Mouse (Mus musculus): ENCODE results near the gene Adamts10. TPM values are rescaled to one million over a fixed set of nuclear protein-coding genes. Genes with fewer than 3 reads are reported as not detected.

The Adamts10 gene
- polyA plus RNA-seq, 1 experiment from 2014 or later = 94.0 TPM

DNA sequence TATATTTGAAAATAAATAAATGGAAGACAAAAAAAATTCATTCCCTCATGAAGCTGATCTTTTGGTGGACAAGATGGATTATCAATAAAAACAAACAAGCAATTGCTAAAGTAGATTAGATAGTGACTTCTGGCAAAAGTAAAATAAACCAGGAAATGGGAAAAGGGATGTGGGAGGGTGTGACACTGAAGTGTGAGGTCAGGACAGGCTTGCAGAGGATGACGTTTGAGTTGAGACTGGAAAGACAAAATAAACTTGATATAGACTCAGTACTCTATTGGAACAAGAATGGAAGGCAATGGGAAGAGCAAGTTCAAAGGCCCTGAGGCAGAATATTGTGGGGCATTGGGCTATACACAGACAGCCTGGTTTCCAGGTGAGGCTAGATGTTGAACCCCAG, 3.6 kb upstream of the Adamts10 start:
- WGBS = 31% methylated on average over 1 of the region's 1 CpGs
- Histone ChIP-seq H3K4me2 (no peak overlapping the region), H3K27ac (no peak overlapping the region), H3K4me1 (peaks cover 18% of the 10 kb centered on the region), H3K4me3 (no peak overlapping the region), H3K9ac (no peak overlapping the region), H3K36me3 (no peaks in the 10 kb centered on the region), H3K27me3 (no peaks in the 10 kb centered on the region), H3K9me3 (no peaks in the 10 kb centered on the region)
- ATAC-seq (ENCODE audit: insufficient number of reproducible peaks, low FRiP score, low TSS enrichment, low read depth) = no peak

DNA sequence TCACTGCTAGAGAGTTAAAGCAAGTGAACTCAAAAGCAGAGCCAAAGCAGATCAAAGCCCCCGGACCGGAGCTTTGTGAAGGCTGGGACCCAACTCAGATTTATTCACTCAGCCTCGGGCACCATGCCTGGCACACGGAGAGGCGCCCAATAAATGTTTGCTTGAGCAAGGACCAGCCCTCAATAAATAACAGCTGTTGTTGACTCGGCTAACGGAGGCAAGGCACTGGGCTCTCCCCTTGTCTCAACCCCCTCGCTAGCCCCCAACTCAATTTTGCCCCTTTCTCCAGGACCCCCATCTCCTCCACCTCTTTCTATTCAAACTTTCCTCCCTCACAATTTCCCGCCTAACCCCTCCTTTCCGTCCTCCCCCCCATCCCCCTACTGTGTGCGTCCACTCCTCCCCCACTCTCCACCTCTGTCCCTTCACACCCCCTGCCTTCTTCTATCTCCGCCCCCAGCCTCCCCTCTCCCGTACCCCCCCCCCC, 530 bp upstream of the Adamts10 start:
- peaks cover 36% of the 10 kb centered on the region for H3K4me1 ChIP-seq
- no peaks in the 10 kb centered on the region for H3K27me3 ChIP-seq
- H3K9ac ChIP-seq = peak overlapping the region; percentile 47
- 2% methylated on average over 12 of the region's 13 CpGs for WGBS
- H3K27ac ChIP-seq = peak overlapping the region; percentile 84
- peak overlapping the region; percentile 53 for H3K4me3 ChIP-seq
- ATAC-seq (ENCODE audit: insufficient number of reproducible peaks, low FRiP score, low TSS enrichment, low read depth) = peak; percentile 72
- H3K9me3 ChIP-seq = no peaks in the 10 kb centered on the region
- H3K36me3 ChIP-seq = peaks cover 8% of the 10 kb centered on the region; the same call in 1 of the 2 replicates
- peak overlapping the region; percentile 72 for H3K4me2 ChIP-seq

DNA sequence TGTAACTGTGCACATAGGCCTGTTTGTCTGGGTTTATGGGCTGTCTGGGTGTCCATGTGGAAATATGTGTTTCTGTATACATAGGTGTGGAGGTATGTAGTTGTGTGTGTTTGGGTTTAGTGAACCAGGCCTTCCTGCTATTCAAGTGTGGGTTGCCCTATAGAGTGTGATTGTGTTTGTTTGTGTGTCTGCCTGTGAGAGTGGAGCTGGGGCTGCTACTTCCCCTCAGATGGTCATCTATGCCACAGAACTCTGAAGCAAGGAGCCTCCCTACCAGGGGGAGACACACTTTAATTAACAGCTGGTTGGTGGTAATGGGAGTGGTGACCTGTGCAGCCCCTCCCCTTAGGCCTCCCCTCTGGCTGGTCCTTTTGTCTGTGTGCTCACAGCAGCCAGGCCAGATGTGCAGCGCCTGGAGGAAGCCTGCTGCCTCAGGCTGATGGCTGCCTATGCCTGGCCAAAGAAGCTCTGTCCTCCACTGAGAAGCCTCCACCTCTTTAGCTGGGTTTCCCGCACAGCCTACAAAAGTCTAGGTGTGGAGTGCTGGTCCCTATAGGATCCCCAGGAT, 886 bp downstream of the Adamts10 start:
- peaks cover 22% of the 10 kb centered on the region for H3K36me3 ChIP-seq
- 0 out of 2 replicates have a peak, but pooled peaks have one; percentile 26 for ATAC-seq (ENCODE audit: insufficient number of reproducible peaks, low FRiP score, low TSS enrichment, low read depth)
- no peaks in the 10 kb centered on the region for H3K9me3 ChIP-seq
- WGBS = 8% methylated on average over 2 of the region's 2 CpGs
- peak overlapping the region; percentile 53 for H3K4me3 ChIP-seq
- H3K4me1 ChIP-seq = peaks cover 36% of the 10 kb centered on the region
- H3K4me2 ChIP-seq = peak overlapping the region; percentile 72
- H3K27ac ChIP-seq = peak overlapping the region; percentile 84
- no peaks in the 10 kb centered on the region for H3K27me3 ChIP-seq
- H3K9ac ChIP-seq = peak overlapping the region; percentile 47

DNA sequence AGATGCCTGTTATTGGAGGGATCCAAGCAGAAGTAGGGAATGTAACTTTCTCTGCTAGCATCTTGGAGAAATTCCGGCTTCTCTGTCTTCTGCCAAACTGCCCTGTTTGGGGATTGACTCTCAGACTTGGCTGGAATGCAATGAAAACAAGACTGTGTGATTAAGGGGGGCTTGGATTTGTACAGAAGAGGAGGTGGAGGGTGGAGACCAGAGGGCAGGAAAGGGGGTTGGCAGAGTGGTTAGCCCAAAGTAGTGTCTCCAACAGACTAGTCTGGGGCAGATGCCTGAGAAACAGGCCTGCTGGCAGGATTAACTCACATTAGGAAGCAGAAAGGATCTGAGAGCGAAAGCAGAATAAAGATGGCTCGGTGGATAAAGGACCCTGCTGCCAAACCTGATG, 2.5 kb downstream of the Adamts10 start:
- Histone ChIP-seq H3K36me3 (peaks cover 38% of the 10 kb centered on the region), H3K9me3 (no peaks in the 10 kb centered on the region), H3K4me2 (peak overlapping the region; percentile 10; the same call in 1 of the 2 replicates), H3K9ac (no peak overlapping the region), H3K4me1 (peaks cover 36% of the 10 kb centered on the region), H3K4me3 (peak overlapping the region; percentile 7; the same call in 1 of the 2 replicates), H3K27ac (peak overlapping the region; percentile 84), H3K27me3 (no peaks in the 10 kb centered on the region)
- 53% methylated on average over 3 of the region's 3 CpGs for WGBS
- ATAC-seq (ENCODE audit: insufficient number of reproducible peaks, low FRiP score, low TSS enrichment, low read depth) = no peak

DNA sequence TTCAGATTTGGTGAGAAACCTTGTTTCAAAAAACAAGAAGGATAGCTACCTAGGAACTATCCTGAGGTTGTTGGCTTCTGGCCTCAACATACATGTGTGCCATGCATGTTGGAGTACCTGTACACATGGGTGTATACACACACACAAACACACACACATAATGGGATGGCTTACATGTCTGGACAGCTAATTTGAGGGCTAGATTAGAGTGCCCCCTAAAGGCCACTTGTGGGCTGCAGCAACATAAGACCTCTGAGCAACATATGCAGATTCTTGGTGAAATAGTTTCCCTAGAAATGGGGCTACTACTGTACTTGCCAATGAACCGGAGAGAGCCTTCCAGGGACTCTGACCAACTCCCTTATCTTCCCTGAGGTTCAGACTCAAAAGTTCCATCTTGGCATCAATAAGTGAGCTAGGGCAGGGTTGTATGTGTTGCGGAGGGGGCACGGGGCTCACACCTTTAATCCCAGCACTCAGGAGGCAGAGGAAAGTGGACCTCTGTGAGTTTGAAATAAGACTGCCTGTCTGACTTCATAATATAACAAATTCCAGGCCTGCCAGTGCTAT, 15.2 kb downstream of the Adamts10 start:
- Histone ChIP-seq H3K27ac (no peak overlapping the region), H3K4me3 (no peak overlapping the region), H3K36me3 (peaks cover 82% of the 10 kb centered on the region), H3K9me3 (no peaks in the 10 kb centered on the region), H3K4me2 (no peak overlapping the region), H3K27me3 (no peaks in the 10 kb centered on the region), H3K4me1 (no peaks in the 10 kb centered on the region), H3K9ac (no peak overlapping the region)
- ATAC-seq (ENCODE audit: insufficient number of reproducible peaks, low FRiP score, low TSS enrichment, low read depth) = no peak
- WGBS = 91% methylated on average over 3 of the region's 3 CpGs

DNA sequence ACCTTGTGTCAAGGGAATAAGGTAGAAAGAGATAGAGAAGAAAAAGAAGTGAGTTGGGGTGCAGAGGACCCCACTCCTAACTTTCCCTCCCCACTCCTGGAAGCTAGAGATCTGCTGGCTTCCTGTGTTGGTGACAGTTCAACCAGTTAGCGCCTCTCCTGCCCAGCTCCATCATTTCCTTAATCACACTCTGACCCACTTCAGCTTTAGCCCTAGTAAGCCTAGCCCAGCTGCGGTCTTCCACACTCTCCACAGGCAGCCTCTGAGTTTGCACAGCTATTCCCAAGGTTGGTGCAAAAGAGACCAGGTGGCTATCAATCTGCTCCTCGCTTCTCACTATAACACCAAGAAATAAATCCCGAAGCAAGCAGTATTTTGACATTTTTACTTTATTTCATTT, 15.9 kb downstream of the Adamts10 start:
- no peak overlapping the region for H3K9ac ChIP-seq
- H3K9me3 ChIP-seq = no peaks in the 10 kb centered on the region
- H3K27me3 ChIP-seq = no peaks in the 10 kb centered on the region
- 95% methylated on average over 4 of the region's 4 CpGs for WGBS
- H3K27ac ChIP-seq = no peak overlapping the region
- H3K36me3 ChIP-seq = peaks cover 78% of the 10 kb centered on the region
- ATAC-seq (ENCODE audit: insufficient number of reproducible peaks, low FRiP score, low TSS enrichment, low read depth) = no peak
- H3K4me2 ChIP-seq = no peak overlapping the region
- no peak overlapping the region for H3K4me3 ChIP-seq
- no peaks in the 10 kb centered on the region for H3K4me1 ChIP-seq

DNA sequence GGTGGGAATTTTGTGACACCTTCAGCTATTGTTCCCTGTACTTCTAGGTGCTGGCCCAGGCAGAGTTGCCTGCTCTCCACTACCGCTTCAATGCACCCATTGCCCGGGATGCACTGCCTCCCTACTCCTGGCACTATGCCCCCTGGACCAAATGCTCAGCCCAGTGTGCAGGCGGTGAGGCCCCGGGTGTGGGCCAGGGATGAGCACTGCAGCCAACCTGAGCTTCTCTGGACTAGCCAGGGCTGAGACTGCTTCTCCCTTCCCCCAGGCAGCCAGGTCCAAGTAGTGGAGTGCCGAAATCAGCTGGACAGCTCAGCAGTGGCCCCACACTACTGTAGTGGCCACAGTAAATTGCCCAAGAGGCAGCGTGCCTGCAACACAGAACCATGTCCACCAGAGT, 25.2 kb downstream of the Adamts10 start:
- peaks cover 88% of the 10 kb centered on the region for H3K36me3 ChIP-seq
- H3K4me2 ChIP-seq = no peak overlapping the region
- no peak overlapping the region for H3K9ac ChIP-seq

DNA sequence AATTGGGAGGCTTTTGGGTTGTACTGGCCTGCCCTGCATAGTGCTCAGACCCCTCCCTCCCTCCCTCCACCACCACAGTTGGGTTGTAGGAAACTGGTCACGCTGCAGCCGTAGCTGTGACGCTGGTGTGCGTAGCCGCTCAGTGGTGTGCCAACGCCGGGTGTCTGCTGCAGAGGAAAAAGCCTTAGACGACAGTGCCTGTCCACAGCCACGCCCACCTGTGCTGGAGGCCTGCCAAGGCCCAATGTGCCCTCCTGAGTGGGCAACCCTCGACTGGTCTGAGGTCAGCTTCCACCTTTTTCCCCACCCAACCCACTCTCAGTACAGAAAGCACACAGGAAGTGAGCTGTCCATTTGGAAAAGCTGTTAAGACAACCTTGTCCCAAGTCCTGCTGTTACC, 26.4 kb downstream of the Adamts10 start:
- ATAC-seq (ENCODE audit: insufficient number of reproducible peaks, low FRiP score, low TSS enrichment, low read depth) = no peak
- WGBS = 80% methylated on average over 10 of the region's 10 CpGs
- H3K9ac ChIP-seq = no peak overlapping the region

More for the DNA sequence above, 25.2 kb downstream of the Adamts10 start:
- H3K27ac ChIP-seq = no peak overlapping the region
- no peaks in the 10 kb centered on the region for H3K9me3 ChIP-seq
- no peaks in the 10 kb centered on the region for H3K4me1 ChIP-seq
- no peaks in the 10 kb centered on the region for H3K27me3 ChIP-seq
- no peak for ATAC-seq (ENCODE audit: insufficient number of reproducible peaks, low FRiP score, low TSS enrichment, low read depth)
- H3K4me3 ChIP-seq = no peak overlapping the region
- 90% methylated on average over 6 of the region's 6 CpGs for WGBS

DNA sequence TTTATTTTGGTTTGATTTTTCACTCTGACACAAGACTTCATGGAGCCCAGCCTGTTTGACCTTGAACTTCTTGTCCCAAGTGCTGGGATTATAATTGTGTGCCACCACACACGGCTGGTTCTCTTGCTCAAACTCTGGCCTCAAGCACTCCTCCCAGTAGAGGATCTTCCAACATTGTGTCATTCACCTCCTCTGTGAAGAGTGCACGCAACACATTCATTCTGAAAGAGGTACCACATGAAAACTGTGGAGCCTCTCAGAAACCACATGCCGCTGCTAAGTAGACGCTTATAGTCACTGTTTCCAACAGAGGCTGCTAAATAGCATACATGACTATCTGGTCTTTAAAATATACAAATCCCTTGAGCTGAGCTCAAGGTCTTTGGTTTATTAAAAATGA, 28.1 kb downstream of the Adamts10 start:
- WGBS = 93% methylated on average over 4 of the region's 4 CpGs
- ATAC-seq (ENCODE audit: insufficient number of reproducible peaks, low FRiP score, low TSS enrichment, low read depth) = no peak

More for the DNA sequence above, 26.4 kb downstream of the Adamts10 start:
- H3K9me3 ChIP-seq = no peaks in the 10 kb centered on the region
- no peak overlapping the region for H3K4me2 ChIP-seq
- H3K4me3 ChIP-seq = no peak overlapping the region
- no peak overlapping the region for H3K27ac ChIP-seq
- H3K36me3 ChIP-seq = peaks cover 84% of the 10 kb centered on the region
- no peaks in the 10 kb centered on the region for H3K27me3 ChIP-seq
- peaks cover 3% of the 10 kb centered on the region; the same call in 1 of the 2 replicates for H3K4me1 ChIP-seq

DNA sequence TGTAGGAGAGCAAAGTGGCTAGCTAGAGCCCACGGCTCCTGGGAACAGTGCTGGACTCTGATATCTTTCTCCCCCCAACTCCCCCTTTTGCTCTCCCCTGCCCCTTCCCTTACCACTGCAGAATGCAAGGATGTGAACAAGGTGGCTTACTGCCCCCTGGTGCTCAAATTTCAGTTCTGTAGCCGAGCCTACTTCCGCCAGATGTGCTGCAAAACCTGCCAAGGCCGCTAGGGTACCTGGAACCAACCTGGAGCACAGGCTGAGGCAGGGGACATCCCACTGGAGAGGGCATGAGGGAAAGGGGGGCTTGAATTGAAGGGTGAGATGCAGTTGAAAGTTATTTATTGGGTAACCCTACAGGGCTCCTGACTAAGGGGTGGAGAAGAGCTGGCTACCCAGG, 29.0 kb downstream of the Adamts10 start:
- 50% methylated on average over 4 of the region's 4 CpGs for WGBS
- H3K36me3 ChIP-seq = peaks cover 63% of the 10 kb centered on the region
- peaks cover 4% of the 10 kb centered on the region; the same call in 1 of the 2 replicates for H3K4me1 ChIP-seq
- ATAC-seq (ENCODE audit: insufficient number of reproducible peaks, low FRiP score, low TSS enrichment, low read depth) = no peak
- H3K27ac ChIP-seq = no peak overlapping the region
- no peaks in the 10 kb centered on the region for H3K27me3 ChIP-seq
- H3K9me3 ChIP-seq = no peaks in the 10 kb centered on the region
- H3K9ac ChIP-seq = no peak overlapping the region
- no peak overlapping the region for H3K4me3 ChIP-seq
- H3K4me2 ChIP-seq = no peak overlapping the region

More for the DNA sequence above, 28.1 kb downstream of the Adamts10 start:
- Histone ChIP-seq H3K36me3 (peaks cover 71% of the 10 kb centered on the region), H3K27ac (no peak overlapping the region), H3K9ac (no peak overlapping the region), H3K4me1 (peaks cover 4% of the 10 kb centered on the region; the same call in 1 of the 2 replicates), H3K4me3 (no peak overlapping the region), H3K4me2 (no peak overlapping the region), H3K27me3 (no peaks in the 10 kb centered on the region), H3K9me3 (no peaks in the 10 kb centered on the region)

DNA sequence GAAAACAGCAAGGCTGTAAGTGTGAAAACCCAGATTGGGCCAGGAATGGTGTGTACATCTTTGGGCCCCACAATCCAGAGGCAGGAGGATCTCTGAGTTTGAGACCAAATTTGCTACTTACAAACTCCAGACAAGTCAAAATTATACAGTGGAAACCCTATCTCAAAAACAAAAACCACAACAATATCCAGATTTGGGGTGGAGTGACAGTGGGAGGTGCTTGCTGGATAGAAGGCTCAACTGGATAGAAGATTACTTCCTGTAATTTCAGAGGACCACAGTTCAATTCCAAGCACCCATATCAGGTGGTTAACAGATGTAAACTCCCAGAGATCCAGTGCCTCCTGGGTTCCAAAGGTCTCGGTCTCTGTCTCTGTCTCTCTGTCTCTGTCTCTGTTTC, 30.5 kb downstream of the Adamts10 start:
- H3K9ac ChIP-seq = no peak overlapping the region
- H3K36me3 ChIP-seq = peaks cover 48% of the 10 kb centered on the region
- no peak overlapping the region for H3K27ac ChIP-seq
- H3K27me3 ChIP-seq = no peaks in the 10 kb centered on the region
- no peak overlapping the region for H3K4me3 ChIP-seq
- H3K9me3 ChIP-seq = no peaks in the 10 kb centered on the region
- WGBS = 100% methylated on average over 1 of the region's 1 CpGs
- no peak overlapping the region for H3K4me2 ChIP-seq
- no peak for ATAC-seq (ENCODE audit: insufficient number of reproducible peaks, low FRiP score, low TSS enrichment, low read depth)
- peaks cover 4% of the 10 kb centered on the region; the same call in 1 of the 2 replicates for H3K4me1 ChIP-seq

DNA sequence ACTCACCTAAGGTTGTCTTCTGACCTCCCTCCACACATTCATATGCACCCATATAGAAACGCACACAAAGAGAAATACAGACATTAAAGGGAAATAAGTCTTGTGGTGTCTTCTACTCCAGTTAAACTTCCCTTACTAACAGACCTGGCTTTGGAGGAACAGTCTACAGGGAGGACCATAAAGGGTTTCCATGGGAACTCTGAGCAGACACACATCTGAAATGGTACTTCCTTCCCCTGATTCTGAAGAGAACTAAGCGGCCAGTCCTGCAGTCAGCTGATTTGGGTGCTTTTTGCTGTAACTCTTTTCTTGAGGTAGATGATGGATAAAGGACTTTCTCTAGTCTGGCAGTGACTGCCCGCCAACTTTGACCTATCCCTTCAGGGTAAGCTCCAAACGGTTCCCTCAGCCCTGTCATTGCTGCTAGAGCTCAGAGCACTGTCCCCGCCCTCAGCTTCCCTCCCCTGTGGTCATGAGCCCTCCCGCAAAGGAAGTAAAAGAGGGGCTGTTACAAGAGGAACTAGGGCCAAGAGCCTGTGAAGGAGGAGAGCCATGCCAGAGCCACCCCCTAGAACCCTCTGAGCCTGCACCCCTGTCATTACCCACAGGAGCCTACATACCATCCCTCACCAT, 31.3 kb downstream of the Adamts10 start, which contains the start of gene Myo1f:
Myo1f (plus strand) TSS at position 485 of the 633 bp plus-strand sequence.
- no peak within 1 kb of the TSS for H3K4me3 ChIP-seq
- H3K27me3 ChIP-seq = no peaks in the 10 kb centered on the region
- H3K36me3 ChIP-seq = peaks cover 40% of the 10 kb centered on the region
- ATAC-seq (ENCODE audit: insufficient number of reproducible peaks, low FRiP score, low TSS enrichment, low read depth) = no peak; the same call in 1 of the 2 replicates
- H3K9me3 ChIP-seq = no peaks in the 10 kb centered on the region
- H3K4me2 ChIP-seq = no peak within 1 kb of the TSS
- no peak within 1 kb of the TSS for H3K27ac ChIP-seq
- H3K9ac ChIP-seq = no peak within 1 kb of the TSS
- 38% methylated on average over 6 of the region's 6 CpGs for WGBS
- peaks cover 4% of the 10 kb centered on the region; the same call in 1 of the 2 replicates for H3K4me1 ChIP-seq
